Mouse (Mus musculus): ENCODE results near the gene Man1b1. TPM values are rescaled to one million over a fixed set of nuclear protein-coding genes. Genes with fewer than 3 reads are reported as not detected.
A peak's percentile ranks its signal among the peaks of the same experiment; 100 is the strongest.

The Man1b1 gene
- polyA plus RNA-seq, 1 experiment from 2014 or later, result 66.0 TPM

DNA sequence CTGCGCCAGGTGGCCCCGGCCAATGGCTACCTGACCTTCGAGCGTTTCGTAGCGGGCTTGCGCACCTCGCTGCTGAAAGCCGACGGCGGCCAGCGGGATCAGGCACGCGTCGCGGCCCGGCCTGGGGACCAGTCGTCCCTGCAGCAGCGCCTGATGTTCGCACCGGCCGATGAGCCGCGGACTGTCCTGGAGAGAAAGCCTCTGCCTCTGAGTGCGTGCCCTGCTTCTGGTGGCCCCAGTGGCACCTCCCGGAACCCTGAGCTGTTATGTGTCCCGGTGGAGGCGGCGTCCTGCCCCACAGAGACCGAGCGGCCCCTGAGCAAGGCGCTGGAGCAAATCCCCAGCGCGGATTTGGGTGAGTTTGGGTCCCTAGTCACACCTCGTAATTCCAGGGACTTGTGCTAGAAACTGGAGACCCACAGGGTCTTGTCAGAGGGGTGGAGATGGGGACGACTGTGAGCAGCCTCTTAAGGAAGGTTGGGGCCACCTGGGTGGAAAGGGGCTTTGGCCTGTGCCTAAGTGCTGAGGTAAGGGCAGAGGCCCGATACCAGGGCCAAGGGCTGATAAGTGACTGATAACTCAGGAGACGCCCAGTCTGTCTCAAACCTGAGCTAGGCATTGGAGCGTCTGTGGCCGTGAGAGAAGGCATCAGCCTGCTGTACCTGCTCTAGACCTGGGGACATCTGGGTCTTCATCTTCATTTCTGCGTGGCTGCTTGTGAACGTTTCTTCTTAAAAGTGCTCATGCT lies 40.7 kb downstream of the Man1b1 start:
- peaks cover 19% of the 10 kb centered on the region for H3K4me1 ChIP-seq (replicated peaks; ENCODE audit: control insufficient read depth, insufficient read depth, low read length)
- ATAC-seq (ENCODE audit: low FRiP score), result no peak; the same call in 1 of the 2 replicates
- H3K27ac ChIP-seq, result no peak overlapping the region
- no peaks in the 10 kb centered on the region for H3K9me3 ChIP-seq (ENCODE audit: control insufficient read depth, low read length)
- no peaks in the 10 kb centered on the region for H3K36me3 ChIP-seq (replicated peaks; ENCODE audit: control insufficient read depth, insufficient read depth)
- 3% methylated on average over 42 of the region's 42 CpGs for WGBS
- no peak for DNase-seq (ENCODE audit: low spot score)
- peak overlapping the region; percentile 70 for H3K4me3 ChIP-seq (replicated peaks; ENCODE audit: low read length)
- no peaks in the 10 kb centered on the region; the same call in 1 of the 2 replicates for H3K27me3 ChIP-seq (ENCODE audit: control insufficient read depth, insufficient read depth, low read length)
- H3K4me2 ChIP-seq (replicated peaks), result peak overlapping the region; percentile 99
- H3K9ac ChIP-seq, result peak overlapping the region; percentile 70

DNA sequence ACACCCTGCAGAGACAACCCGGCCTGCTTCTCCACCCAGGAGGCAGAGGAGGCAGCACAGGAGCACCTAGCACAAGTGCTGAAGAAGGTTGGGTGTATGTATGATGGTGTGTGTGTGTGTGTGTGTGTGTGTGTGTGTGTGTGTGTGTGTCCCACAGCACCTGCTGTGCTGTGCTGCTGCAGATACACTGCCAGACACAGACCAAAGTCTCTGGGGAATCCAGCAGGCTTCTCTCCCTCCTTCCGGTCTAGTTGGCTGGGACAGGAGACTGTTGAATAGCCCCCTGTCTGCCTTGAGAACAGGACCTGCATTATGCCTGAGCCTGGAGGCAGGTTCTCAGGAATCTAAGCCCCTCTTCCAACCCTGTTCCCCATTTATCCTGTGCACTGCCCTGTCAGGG lies 41.3 kb downstream of the Man1b1 start:
- Histone ChIP-seq H3K27me3 (ENCODE audit: control insufficient read depth, insufficient read depth, low read length) (no peaks in the 10 kb centered on the region; the same call in 1 of the 2 replicates), H3K9ac (no peak overlapping the region; the same call in 1 of the 2 replicates), H3K27ac (no peak overlapping the region), H3K4me3 (replicated peaks; ENCODE audit: low read length) (peak overlapping the region; percentile 70), H3K4me1 (replicated peaks; ENCODE audit: control insufficient read depth, insufficient read depth, low read length) (peaks cover 19% of the 10 kb centered on the region), H3K9me3 (ENCODE audit: control insufficient read depth, low read length) (no peaks in the 10 kb centered on the region), H3K36me3 (replicated peaks; ENCODE audit: control insufficient read depth, insufficient read depth) (no peaks in the 10 kb centered on the region), H3K4me2 (replicated peaks) (peak overlapping the region; percentile 99)
- DNase-seq (ENCODE audit: low spot score), result no peak
- 27% methylated on average over 2 of the region's 2 CpGs for WGBS
- ATAC-seq (ENCODE audit: low FRiP score), result no peak

DNA sequence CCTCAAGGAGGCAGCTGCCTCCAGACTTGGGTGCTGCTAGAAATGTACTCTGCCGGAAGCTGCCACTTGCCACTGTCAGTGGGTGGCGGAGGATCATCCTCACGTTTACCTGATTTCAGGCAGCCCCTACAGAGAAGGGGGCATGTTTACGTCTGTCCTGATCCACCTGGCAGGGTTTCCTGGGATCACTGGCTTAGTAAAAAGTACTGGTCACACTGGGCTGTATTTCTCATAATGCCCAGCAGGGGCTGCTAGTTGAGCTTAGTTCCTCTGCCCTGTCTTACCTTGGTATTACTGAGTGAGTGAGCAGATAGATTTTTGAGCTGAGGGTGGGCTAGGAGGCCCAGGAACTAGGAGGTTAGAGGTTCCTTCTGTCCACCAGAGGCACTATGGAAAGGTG lies 44.5 kb downstream of the Man1b1 start:
- Histone ChIP-seq H3K36me3 (replicated peaks; ENCODE audit: control insufficient read depth, insufficient read depth) (no peaks in the 10 kb centered on the region), H3K4me1 (replicated peaks; ENCODE audit: control insufficient read depth, insufficient read depth, low read length) (peaks cover 17% of the 10 kb centered on the region), H3K27me3 (ENCODE audit: control insufficient read depth, insufficient read depth, low read length) (no peaks in the 10 kb centered on the region; the same call in 1 of the 2 replicates), H3K4me3 (replicated peaks; ENCODE audit: low read length) (no peak overlapping the region), H3K27ac (no peak overlapping the region), H3K4me2 (replicated peaks) (no peak overlapping the region), H3K9ac (no peak overlapping the region), H3K9me3 (ENCODE audit: control insufficient read depth, low read length) (no peaks in the 10 kb centered on the region)
- DNase-seq (ENCODE audit: low spot score) (peak; percentile 79), ATAC-seq (ENCODE audit: low FRiP score) (0 out of 2 replicates have a peak, but pooled peaks have one; percentile 21)
- 62% methylated on average over 4 of the region's 4 CpGs for WGBS

DNA sequence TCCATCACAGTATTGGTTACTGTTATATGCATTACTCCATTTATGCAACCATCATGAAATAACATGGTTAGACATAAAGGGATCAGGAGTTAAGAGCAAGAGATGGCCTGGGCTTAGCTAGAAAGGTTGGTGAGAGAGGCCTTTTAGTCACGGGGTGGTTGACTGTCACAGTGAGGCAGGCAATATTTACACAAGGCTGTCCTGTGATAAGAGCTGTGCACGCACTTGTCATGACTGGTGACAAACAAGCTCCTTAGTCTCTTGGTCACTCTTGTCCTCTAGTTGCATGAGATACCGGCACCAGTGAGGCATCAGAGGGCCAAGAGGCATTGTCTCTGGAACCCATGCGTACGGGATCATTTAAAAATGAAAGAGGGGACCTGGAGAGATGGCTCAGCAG lies 52.4 kb downstream of the Man1b1 start:
- Histone ChIP-seq H3K4me2 (replicated peaks) (no peak overlapping the region), H3K9ac (no peak overlapping the region), H3K9me3 (ENCODE audit: control insufficient read depth, low read length) (no peaks in the 10 kb centered on the region), H3K27ac (no peak overlapping the region), H3K4me3 (replicated peaks; ENCODE audit: low read length) (no peak overlapping the region), H3K4me1 (replicated peaks; ENCODE audit: control insufficient read depth, insufficient read depth, low read length) (no peaks in the 10 kb centered on the region), H3K36me3 (replicated peaks; ENCODE audit: control insufficient read depth, insufficient read depth) (no peaks in the 10 kb centered on the region), H3K27me3 (ENCODE audit: control insufficient read depth, insufficient read depth, low read length) (no peaks in the 10 kb centered on the region)
- WGBS, result 74% methylated on average over 5 of the region's 5 CpGs
- ATAC-seq (ENCODE audit: low FRiP score), result no peak
- no peak for DNase-seq (ENCODE audit: low spot score)

DNA sequence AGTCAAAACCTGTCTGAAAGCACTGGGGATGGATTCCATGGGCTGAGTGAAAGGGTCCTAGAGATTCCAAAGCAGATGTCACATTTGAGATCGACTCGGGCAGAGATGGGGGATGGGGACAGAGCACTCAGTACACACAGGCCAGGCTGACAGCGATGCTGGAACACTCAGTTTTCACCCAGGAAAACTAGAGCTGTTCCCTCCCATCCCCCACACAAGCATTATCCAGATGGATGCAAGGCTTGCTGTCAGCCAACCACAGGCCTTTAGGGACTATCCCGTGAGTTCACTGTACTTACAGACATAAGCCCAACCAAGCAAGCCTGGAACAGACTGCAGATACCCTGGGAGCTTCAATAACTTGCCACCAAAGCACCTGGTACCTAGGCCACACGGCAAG lies 59.1 kb downstream of the Man1b1 start:
- 68% methylated on average over 5 of the region's 5 CpGs for WGBS
- ATAC-seq (ENCODE audit: low FRiP score) (no peak), DNase-seq (ENCODE audit: low spot score) (no peak)
- Histone ChIP-seq H3K27ac (no peak overlapping the region), H3K4me1 (replicated peaks; ENCODE audit: control insufficient read depth, insufficient read depth, low read length) (peaks cover 18% of the 10 kb centered on the region), H3K27me3 (ENCODE audit: control insufficient read depth, insufficient read depth, low read length) (peaks cover 23% of the 10 kb centered on the region), H3K4me2 (replicated peaks) (no peak overlapping the region), H3K9ac (no peak overlapping the region), H3K4me3 (replicated peaks; ENCODE audit: low read length) (no peak overlapping the region), H3K9me3 (ENCODE audit: control insufficient read depth, low read length) (no peaks in the 10 kb centered on the region), H3K36me3 (replicated peaks; ENCODE audit: control insufficient read depth, insufficient read depth) (no peaks in the 10 kb centered on the region)

DNA sequence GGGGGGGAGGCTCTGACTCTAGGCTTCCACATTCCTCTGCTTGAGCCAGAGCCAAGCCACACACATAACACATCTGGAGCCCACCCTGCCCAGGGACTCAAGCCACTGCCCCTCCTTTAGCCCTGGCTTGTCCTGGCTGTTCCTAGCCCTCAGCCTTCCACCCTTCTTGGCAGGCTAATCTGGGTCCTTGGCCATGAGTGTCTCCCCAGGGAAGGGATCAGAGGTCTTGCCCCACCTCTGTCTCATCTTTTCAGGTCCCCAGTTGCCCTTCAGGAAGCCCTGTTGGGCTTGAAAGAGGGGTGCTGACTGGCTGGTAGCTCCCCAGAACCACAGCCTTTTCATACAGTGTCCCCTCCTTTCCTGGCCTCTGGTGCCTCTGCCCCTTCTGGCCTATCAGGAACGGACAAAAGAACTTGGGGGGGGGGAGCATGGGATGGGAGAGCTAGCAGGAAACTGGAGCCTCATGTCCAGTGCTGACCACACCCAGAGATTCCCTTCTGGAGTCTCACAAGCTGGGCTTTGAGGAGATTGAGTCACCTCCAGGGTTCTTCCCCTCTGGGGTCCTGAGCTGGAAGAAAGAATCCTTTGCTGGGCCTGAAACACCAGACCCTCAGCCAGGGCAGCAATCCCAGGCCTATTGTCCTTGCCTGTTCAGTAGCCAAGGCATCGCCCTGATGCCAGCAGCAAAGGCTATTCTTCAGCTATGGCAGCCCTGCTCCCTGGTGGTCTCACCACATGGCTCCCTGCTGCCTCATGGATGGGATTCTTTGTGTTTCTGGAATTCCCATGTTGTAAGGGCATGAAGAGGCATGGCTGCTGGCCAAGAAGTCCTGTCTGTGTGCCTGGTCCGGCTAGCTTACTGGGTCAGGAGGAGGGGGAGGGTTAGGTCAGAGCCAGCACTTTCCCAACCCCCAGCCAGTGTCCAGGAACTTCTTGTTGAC lies 62.4 kb downstream of the Man1b1 start:
- H3K27ac ChIP-seq, result no peak overlapping the region
- no peaks in the 10 kb centered on the region for H3K36me3 ChIP-seq (replicated peaks; ENCODE audit: control insufficient read depth, insufficient read depth)
- H3K4me2 ChIP-seq (replicated peaks), result no peak overlapping the region
- peaks cover 18% of the 10 kb centered on the region for H3K4me1 ChIP-seq (replicated peaks; ENCODE audit: control insufficient read depth, insufficient read depth, low read length)
- WGBS, result 23% methylated on average over 3 of the region's 3 CpGs
- ATAC-seq (ENCODE audit: low FRiP score) (peak; percentile 70), DNase-seq (ENCODE audit: low spot score) (peak; percentile 60)
- no peak overlapping the region for H3K9ac ChIP-seq
- H3K27me3 ChIP-seq (ENCODE audit: control insufficient read depth, insufficient read depth, low read length), result peaks cover 55% of the 10 kb centered on the region
- no peaks in the 10 kb centered on the region for H3K9me3 ChIP-seq (ENCODE audit: control insufficient read depth, low read length)
- H3K4me3 ChIP-seq (replicated peaks; ENCODE audit: low read length), result no peak overlapping the region

DNA sequence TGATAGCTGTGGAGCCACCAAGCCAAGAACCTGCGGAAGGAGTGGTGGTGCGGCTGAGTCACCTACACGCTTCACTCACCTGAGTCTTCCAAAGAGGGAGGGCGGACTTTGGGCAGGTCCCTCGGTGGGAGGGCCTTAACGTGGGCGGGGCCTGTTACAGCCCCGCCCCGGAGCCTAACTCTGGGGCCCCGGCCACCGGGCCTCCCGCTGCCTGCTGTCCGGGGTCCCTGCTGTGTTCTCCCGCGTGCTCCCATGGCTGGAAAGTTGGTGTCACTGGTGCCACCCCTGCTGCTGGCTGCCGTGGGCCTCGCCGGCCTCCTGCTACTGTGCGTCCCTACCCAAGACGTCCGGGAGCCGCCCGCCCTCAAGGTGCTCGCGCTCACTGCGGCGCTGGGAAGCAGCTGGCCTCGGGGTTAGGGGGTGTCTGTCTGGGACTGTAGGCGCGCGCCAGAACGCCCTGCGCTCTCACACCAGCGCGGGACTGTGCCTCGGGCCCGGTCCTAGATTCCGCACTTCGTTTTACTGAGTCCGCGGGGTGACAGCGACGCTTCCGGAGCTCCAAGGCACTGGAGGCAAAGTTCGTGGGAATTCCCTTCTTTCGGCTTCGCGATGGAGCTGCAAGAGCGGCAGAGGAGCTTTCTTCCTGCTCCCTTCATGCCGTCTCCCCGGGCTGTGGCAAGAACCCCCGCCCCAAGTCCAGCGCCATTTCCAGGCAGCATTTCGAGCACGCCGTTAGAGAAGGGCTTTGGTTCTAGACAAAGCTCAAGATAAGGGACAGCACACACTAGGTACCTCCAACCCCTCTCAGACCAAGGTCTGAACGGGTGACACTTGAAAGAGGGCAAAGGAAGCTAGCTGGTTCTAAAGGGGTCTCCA lies 63.8 kb downstream of the Man1b1 start, which contains the start of gene Entpd2:
TSS of gene Entpd2 (plus strand) at position 154 of the 876 bp plus-strand sequence.
- Histone ChIP-seq H3K27ac (no peak within 1 kb of the TSS), H3K9ac (peak within 1 kb of the TSS; percentile 34; the same call in 1 of the 2 replicates)

DNA sequence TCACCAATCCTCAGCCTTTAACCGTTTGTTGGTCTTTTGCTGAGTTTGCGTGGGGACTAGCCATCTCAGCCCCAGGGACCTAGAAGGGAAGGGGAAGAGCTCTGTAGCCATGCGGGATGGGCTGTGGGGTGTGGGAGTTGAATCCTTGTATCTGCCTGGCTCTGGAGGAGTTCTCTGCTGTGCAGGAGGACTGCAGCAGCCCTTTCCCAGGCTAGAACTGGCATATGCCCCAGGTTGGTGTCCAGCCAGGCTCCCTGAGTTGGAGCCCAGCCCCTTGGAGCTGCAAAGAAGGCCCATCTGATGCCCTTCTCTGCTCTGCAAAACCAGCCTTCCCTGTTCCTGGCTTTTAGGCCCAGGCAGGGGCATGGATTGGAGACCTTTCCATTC lies 64.5 kb downstream of the Man1b1 start:
- Histone ChIP-seq H3K4me1 (replicated peaks; ENCODE audit: control insufficient read depth, insufficient read depth, low read length) (peaks cover 24% of the 10 kb centered on the region), H3K4me3 (replicated peaks; ENCODE audit: low read length) (peak overlapping the region; percentile 30; the same call in 1 of the 2 replicates), H3K36me3 (replicated peaks; ENCODE audit: control insufficient read depth, insufficient read depth) (no peaks in the 10 kb centered on the region), H3K27me3 (ENCODE audit: control insufficient read depth, insufficient read depth, low read length) (peaks cover 69% of the 10 kb centered on the region), H3K4me2 (replicated peaks) (peak overlapping the region; percentile 59), H3K9ac (no peak overlapping the region), H3K9me3 (ENCODE audit: control insufficient read depth, low read length) (no peaks in the 10 kb centered on the region), H3K27ac (no peak overlapping the region)
- DNase-seq (ENCODE audit: low spot score) (no peak), ATAC-seq (ENCODE audit: low FRiP score) (no peak)
- WGBS, result 40% methylated on average over 3 of the region's 3 CpGs

More for the DNA sequence above, 63.8 kb downstream of the Man1b1 start, which contains the start of gene Entpd2:
- WGBS, result 2% methylated on average over 57 of the region's 57 CpGs
- Histone ChIP-seq H3K27me3 (ENCODE audit: control insufficient read depth, insufficient read depth, low read length) (peaks cover 69% of the 10 kb centered on the region), H3K4me3 (replicated peaks; ENCODE audit: low read length) (peak within 1 kb of the TSS; percentile 30), H3K4me1 (replicated peaks; ENCODE audit: control insufficient read depth, insufficient read depth, low read length) (peaks cover 24% of the 10 kb centered on the region), H3K36me3 (replicated peaks; ENCODE audit: control insufficient read depth, insufficient read depth) (no peaks in the 10 kb centered on the region), H3K9me3 (ENCODE audit: control insufficient read depth, low read length) (no peaks in the 10 kb centered on the region), H3K4me2 (replicated peaks) (peak within 1 kb of the TSS; percentile 59)
- DNase-seq (ENCODE audit: low spot score) (no peak), ATAC-seq (ENCODE audit: low FRiP score) (no peak)

Measured in hindbrain, embryonic 14.5 days (tissue).